Mouse (Mus musculus): ENCODE data around the gene Trove2. TPM values are rescaled to one million over a fixed set of nuclear protein-coding genes. Genes with fewer than 3 reads are reported as not detected.
"Not testable (repeated sequence)": the region's sequence is repeated elsewhere in the genome, so short reads cannot be mapped to it uniquely, and the experiment has no call there.

Gene Trove2
- polyA plus RNA-seq, 1 experiment from 2014 or later: 36.0 TPM

- H3K4me1 ChIP-seq: no peaks in the 10 kb centered on the region
- H3K27me3 ChIP-seq (replicated peaks): no peaks in the 10 kb centered on the region
- no peak overlapping the region for H3K9ac ChIP-seq
- no peaks in the 10 kb centered on the region for H3K36me3 ChIP-seq (replicated peaks)
- no peak for ATAC-seq (replicated peaks)
- H3K27ac ChIP-seq: no peak overlapping the region
- 49% methylated on average over 4 of the region's 4 CpGs for WGBS
- H3K4me2 ChIP-seq: no peak overlapping the region
- H3K4me3 ChIP-seq: no peak overlapping the region
- no peaks in the 10 kb centered on the region for H3K9me3 ChIP-seq
Measured at GRCm38 (mm10) chr1:143731691-143732090, 45.2 kb downstream of the Trove2 start.

- Histone ChIP-seq H3K4me1 (no peaks in the 10 kb centered on the region), H3K27me3 (replicated peaks) (no peaks in the 10 kb centered on the region), H3K27ac (no peak overlapping the region), H3K9me3 (no peaks in the 10 kb centered on the region), H3K9ac (no peak overlapping the region), H3K4me3 (no peak overlapping the region), H3K4me2 (no peak overlapping the region), H3K36me3 (replicated peaks) (no peaks in the 10 kb centered on the region)
- 86% methylated on average over 2 of the region's 2 CpGs for WGBS
- ATAC-seq (replicated peaks): no peak
Measured at GRCm38 (mm10) chr1:143730899-143731298, 46.0 kb downstream of the Trove2 start.

GRCm38 (mm10) chr1:143727701-143728445 lies 49.0 kb downstream of the Trove2 start:
- H3K36me3 ChIP-seq (replicated peaks): no peaks in the 10 kb centered on the region
- H3K4me1 ChIP-seq: no peaks in the 10 kb centered on the region
- H3K9ac ChIP-seq: no peak overlapping the region
- ATAC-seq (replicated peaks): no peak
- WGBS: 80% methylated on average over 9 of the region's 9 CpGs
- H3K9me3 ChIP-seq: no peaks in the 10 kb centered on the region
- H3K4me2 ChIP-seq: no peak overlapping the region
- H3K27me3 ChIP-seq (replicated peaks): no peaks in the 10 kb centered on the region
- no peak overlapping the region for H3K27ac ChIP-seq
- no peak overlapping the region for H3K4me3 ChIP-seq

GRCm38 (mm10) chr1:143724456-143725064 lies 52.3 kb downstream of the Trove2 start:
- 89% methylated on average over 5 of the region's 5 CpGs for WGBS
- Histone ChIP-seq H3K36me3 (replicated peaks) (no peaks in the 10 kb centered on the region), H3K4me3 (no peak overlapping the region), H3K4me2 (no peak overlapping the region), H3K4me1 (no peaks in the 10 kb centered on the region), H3K9ac (no peak overlapping the region), H3K9me3 (no peaks in the 10 kb centered on the region), H3K27ac (no peak overlapping the region), H3K27me3 (replicated peaks) (no peaks in the 10 kb centered on the region)
- ATAC-seq (replicated peaks): no peak

- not testable (repeated sequence) for H3K36me3 ChIP-seq (replicated peaks); H3K9me3 ChIP-seq; H3K4me2 ChIP-seq; H3K27ac ChIP-seq; H3K4me3 ChIP-seq; H3K4me1 ChIP-seq; H3K9ac ChIP-seq; H3K27me3 ChIP-seq (replicated peaks); ATAC-seq (replicated peaks)
- no CpG with 5 or more reads among the region's 2 CpGs for WGBS
Measured at GRCm38 (mm10) chr1:143716038-143716437, 60.8 kb downstream of the Trove2 start, which contains the start of gene Glrx2. Gene Glrx2 (plus strand): TSS chr1:143716338.

GRCm38 (mm10) chr1:143710627-143710976 lies 66.3 kb downstream of the Trove2 start:
- Histone ChIP-seq H3K36me3 (replicated peaks) (no peaks in the 10 kb centered on the region), H3K9me3 (no peaks in the 10 kb centered on the region), H3K27ac (no peak overlapping the region), H3K4me1 (no peaks in the 10 kb centered on the region), H3K4me3 (no peak overlapping the region), H3K4me2 (no peak overlapping the region), H3K27me3 (replicated peaks) (no peaks in the 10 kb centered on the region), H3K9ac (no peak overlapping the region)
- ATAC-seq (replicated peaks): no peak
- WGBS: 87% methylated on average over 5 of the region's 5 CpGs

- no peaks in the 10 kb centered on the region for H3K9me3 ChIP-seq
- no peaks in the 10 kb centered on the region for H3K4me1 ChIP-seq
- H3K4me3 ChIP-seq: no peak overlapping the region
- WGBS: 66% methylated on average over 7 of the region's 7 CpGs
- H3K27ac ChIP-seq: no peak overlapping the region
- ATAC-seq (replicated peaks): no peak
- no peaks in the 10 kb centered on the region for H3K36me3 ChIP-seq (replicated peaks)
- H3K9ac ChIP-seq: no peak overlapping the region
- no peak overlapping the region for H3K4me2 ChIP-seq
- H3K27me3 ChIP-seq (replicated peaks): no peaks in the 10 kb centered on the region
Measured at GRCm38 (mm10) chr1:143709966-143710626, 66.8 kb downstream of the Trove2 start.

- H3K4me3 ChIP-seq: no peak overlapping the region
- WGBS: 79% methylated on average over 6 of the region's 6 CpGs
- H3K9ac ChIP-seq: no peak overlapping the region
Measured at GRCm38 (mm10) chr1:143708361-143708760, 68.5 kb downstream of the Trove2 start.

GRCm38 (mm10) chr1:143707006-143707405 lies 69.9 kb downstream of the Trove2 start:
- no peak overlapping the region for H3K4me3 ChIP-seq
- H3K4me2 ChIP-seq: no peak overlapping the region
- H3K36me3 ChIP-seq (replicated peaks): no peaks in the 10 kb centered on the region
- ATAC-seq (replicated peaks): no peak
- 51% methylated on average over 4 of the region's 4 CpGs for WGBS
- peaks cover 6% of the 10 kb centered on the region for H3K4me1 ChIP-seq
- no peak overlapping the region for H3K9ac ChIP-seq
- no peaks in the 10 kb centered on the region for H3K9me3 ChIP-seq
- no peaks in the 10 kb centered on the region for H3K27me3 ChIP-seq (replicated peaks)
- H3K27ac ChIP-seq: no peak overlapping the region

More at GRCm38 (mm10) chr1:143708361-143708760, 68.5 kb downstream of the Trove2 start:
- Histone ChIP-seq H3K4me1 (peaks cover 3% of the 10 kb centered on the region), H3K4me2 (no peak overlapping the region), H3K27me3 (replicated peaks) (no peaks in the 10 kb centered on the region), H3K27ac (no peak overlapping the region), H3K9me3 (no peaks in the 10 kb centered on the region), H3K36me3 (replicated peaks) (no peaks in the 10 kb centered on the region)
- ATAC-seq (replicated peaks): no peak

GRCm38 (mm10) chr1:143702741-143703262 lies 74.1 kb downstream of the Trove2 start, which contains the start of gene Cdc73:
Gene Cdc73 (minus strand): TSS chr1:143702893.
- WGBS: under 1% methylated on average over 74 of the region's 74 CpGs
- H3K9ac ChIP-seq: peak within 1 kb of the TSS; percentile 89

GRCm38 (mm10) chr1:143702141-143702740 lies 74.6 kb downstream of the Trove2 start:
- peak; percentile 67 for ATAC-seq (replicated peaks)

More at GRCm38 (mm10) chr1:143702741-143703262, 74.1 kb downstream of the Trove2 start, which contains the start of gene Cdc73:
- H3K9me3 ChIP-seq: no peaks in the 10 kb centered on the region
- H3K4me1 ChIP-seq: peaks cover 21% of the 10 kb centered on the region
- ATAC-seq (replicated peaks): peak; percentile 100
- peak within 1 kb of the TSS; percentile 96 for H3K27ac ChIP-seq
- peak within 1 kb of the TSS; percentile 85 for H3K4me2 ChIP-seq
- H3K4me3 ChIP-seq: peak within 1 kb of the TSS; percentile 96
- no peaks in the 10 kb centered on the region for H3K27me3 ChIP-seq (replicated peaks)
- H3K36me3 ChIP-seq (replicated peaks): no peaks in the 10 kb centered on the region

GRCm38 (mm10) chr1:143701736-143702135 lies 75.1 kb downstream of the Trove2 start:
- H3K4me2 ChIP-seq: peak overlapping the region; percentile 85
- H3K9me3 ChIP-seq: no peaks in the 10 kb centered on the region
- ATAC-seq (replicated peaks): no peak
- peak overlapping the region; percentile 89 for H3K9ac ChIP-seq
- H3K36me3 ChIP-seq (replicated peaks): no peaks in the 10 kb centered on the region
- under 1% methylated on average over 13 of the region's 13 CpGs for WGBS
- peak overlapping the region; percentile 96; the same call in 1 of the 2 replicates for H3K27ac ChIP-seq
- H3K4me3 ChIP-seq: peak overlapping the region; percentile 96
- no peaks in the 10 kb centered on the region for H3K27me3 ChIP-seq (replicated peaks)
- peaks cover 21% of the 10 kb centered on the region for H3K4me1 ChIP-seq

More at GRCm38 (mm10) chr1:143702141-143702740, 74.6 kb downstream of the Trove2 start:
- Histone ChIP-seq H3K4me2 (peak overlapping the region; percentile 85), H3K27me3 (replicated peaks) (no peaks in the 10 kb centered on the region), H3K36me3 (replicated peaks) (no peaks in the 10 kb centered on the region), H3K27ac (peak overlapping the region; percentile 96), H3K4me1 (peaks cover 21% of the 10 kb centered on the region), H3K9me3 (no peaks in the 10 kb centered on the region), H3K9ac (peak overlapping the region; percentile 89), H3K4me3 (peak overlapping the region; percentile 96)
- under 1% methylated on average over 37 of the region's 48 CpGs for WGBS
